Mouse (Mus musculus) brain, embryonic 14.5 days (tissue): ENCODE measurements at regions not wholly inside any gene's neighbourhood (a gene's known extent, or its start where the extent isn't known, plus 50 kb on each side); places are given as distances from the start of the nearest gene placed in this dataset.

Experiments
- CTCF ChIP-seq: fragments of 200-500 bp; IDR thresholded peaks from 2 replicates; pipeline ENCODE4 v1.5.1; 2012; ENCODE audit warnings: inconsistent platforms, mild to moderate bottlenecking, moderate library complexity, borderline replicate concordance; ENCODE audit not compliant: insufficient read depth, insufficient read length; ENCODE audit errors: extremely low read depth
- POLR2A ChIP-seq: fragments of 200-500 bp; IDR thresholded peaks from 2 replicates; pipeline ENCODE4 v1.6.1; 2012; ENCODE audit warnings: mild to moderate bottlenecking, inconsistent platforms, borderline replicate concordance; ENCODE audit not compliant: poor library complexity, insufficient read depth, insufficient read length, severe bottlenecking; ENCODE audit errors: extremely low read depth

- TF ChIP-seq CTCF (no peak), POLR2A (no peak)
Measured at GRCm38 (mm10) chr14:110892865-110893264, 137.9 kb upstream of the Slitrk6 start.
